Mouse (Mus musculus): ENCODE data around the gene Ephb2. TPM values are rescaled to one million over a fixed set of nuclear protein-coding genes. Genes with fewer than 3 reads are reported as not detected.

Gene Ephb2
- polyA plus RNA-seq, 1 experiment from 2014 or later = 5.8 TPM

DNA sequence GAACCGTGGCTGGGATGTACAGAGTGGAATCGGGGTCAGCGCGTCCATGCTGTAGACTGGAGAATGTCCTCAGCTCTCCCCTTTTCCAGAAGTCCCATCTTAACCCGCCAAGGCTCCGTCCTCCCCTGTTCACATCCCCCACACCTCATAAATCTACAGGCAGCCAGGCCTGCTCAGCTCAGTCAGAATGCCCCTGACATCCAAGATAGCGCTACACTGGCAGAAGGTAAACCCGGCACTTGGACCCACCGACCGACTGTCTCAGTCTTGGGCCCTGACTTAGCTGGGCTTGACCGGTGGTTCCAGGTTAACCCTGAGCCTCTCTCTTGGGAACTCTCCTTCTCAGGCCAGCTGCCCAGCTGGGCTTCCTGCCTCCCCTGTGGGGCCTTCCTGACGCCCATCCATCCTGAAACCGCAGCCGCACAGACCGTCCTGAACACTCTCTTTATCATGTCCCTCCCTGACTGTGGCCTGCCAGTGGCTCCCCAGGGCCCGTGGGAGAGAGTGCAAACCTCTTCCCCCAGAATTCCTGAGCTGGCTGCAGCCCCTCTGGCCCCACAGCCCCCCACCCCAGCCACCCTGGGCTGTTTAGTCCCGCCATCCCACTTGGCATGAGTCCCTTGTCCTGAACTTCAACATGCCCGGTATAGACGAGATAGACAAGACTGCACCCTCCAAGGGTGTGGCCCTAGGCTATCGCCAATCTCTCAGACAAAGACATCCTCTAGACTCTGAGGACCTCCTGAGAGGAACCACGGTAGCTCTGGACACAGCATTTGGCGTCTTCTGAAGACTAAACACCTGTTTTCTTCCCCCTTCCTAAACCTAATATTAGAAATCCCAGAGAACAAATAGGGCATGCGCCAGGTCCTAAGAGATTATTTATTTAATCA, 37.9 kb downstream of the Ephb2 start:
- no peak for ATAC-seq (ENCODE audit: borderline replicate concordance, extremely low read depth, low FRiP score, low TSS enrichment)
- Histone ChIP-seq H3K36me3 (no peaks in the 10 kb centered on the region), H3K27me3 (peaks cover 19% of the 10 kb centered on the region; the same call in 1 of the 2 replicates), H3K9ac (no peak overlapping the region), H3K27ac (no peak overlapping the region), H3K9me3 (no peaks in the 10 kb centered on the region), H3K4me2 (no peak overlapping the region), H3K4me3 (no peak overlapping the region), H3K4me1 (peaks cover 43% of the 10 kb centered on the region)
- 28% methylated on average over 23 of the region's 23 CpGs for WGBS

GRCm38 (mm10) chr4:136793320-136793719, 42.5 kb downstream of the Ephb2 start:
- 78% methylated on average over 11 of the region's 11 CpGs for WGBS
- H3K4me1 ChIP-seq = peaks cover 16% of the 10 kb centered on the region
- no peak overlapping the region for H3K4me3 ChIP-seq
- H3K4me2 ChIP-seq = no peak overlapping the region
- no peaks in the 10 kb centered on the region for H3K9me3 ChIP-seq
- H3K27ac ChIP-seq = no peak overlapping the region
- H3K9ac ChIP-seq = no peak overlapping the region
- 0 out of 2 replicates have a peak, but pooled peaks cover 6% of the 10 kb centered on the region for H3K27me3 ChIP-seq
- no peaks in the 10 kb centered on the region for H3K36me3 ChIP-seq
- ATAC-seq (ENCODE audit: borderline replicate concordance, extremely low read depth, low FRiP score, low TSS enrichment) = no peak

DNA sequence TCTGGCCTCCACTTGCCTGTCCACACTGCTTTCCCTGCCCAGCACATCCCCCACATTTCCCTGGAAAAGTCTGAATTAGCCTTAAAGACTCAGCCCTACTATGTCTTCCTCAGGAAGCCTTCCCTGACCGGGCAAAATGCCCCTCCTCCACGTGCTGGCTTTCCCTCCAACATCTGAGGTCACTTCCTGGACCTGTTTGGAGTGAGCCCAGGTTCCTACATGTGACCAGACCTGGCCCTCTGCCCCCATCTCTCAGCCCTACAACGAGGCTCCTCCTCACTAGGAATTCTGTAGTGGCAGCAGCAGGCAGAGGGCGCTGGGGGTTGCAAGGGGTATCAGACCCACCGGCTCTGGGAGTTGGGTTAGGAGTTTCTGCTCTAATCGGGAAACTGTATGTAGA, 46.0 kb downstream of the Ephb2 start:
- ATAC-seq (ENCODE audit: borderline replicate concordance, extremely low read depth, low FRiP score, low TSS enrichment) = 0 out of 2 replicates have a peak, but pooled peaks have one; percentile 30
- no peak overlapping the region for H3K9ac ChIP-seq
- no peak overlapping the region for H3K27ac ChIP-seq
- no peaks in the 10 kb centered on the region for H3K36me3 ChIP-seq
- no peaks in the 10 kb centered on the region for H3K9me3 ChIP-seq
- no peaks in the 10 kb centered on the region for H3K4me1 ChIP-seq
- 0 out of 2 replicates have a peak, but pooled peaks cover 2% of the 10 kb centered on the region for H3K27me3 ChIP-seq
- 41% methylated on average over 6 of the region's 6 CpGs for WGBS
- no peak overlapping the region for H3K4me2 ChIP-seq
- no peak overlapping the region for H3K4me3 ChIP-seq

DNA sequence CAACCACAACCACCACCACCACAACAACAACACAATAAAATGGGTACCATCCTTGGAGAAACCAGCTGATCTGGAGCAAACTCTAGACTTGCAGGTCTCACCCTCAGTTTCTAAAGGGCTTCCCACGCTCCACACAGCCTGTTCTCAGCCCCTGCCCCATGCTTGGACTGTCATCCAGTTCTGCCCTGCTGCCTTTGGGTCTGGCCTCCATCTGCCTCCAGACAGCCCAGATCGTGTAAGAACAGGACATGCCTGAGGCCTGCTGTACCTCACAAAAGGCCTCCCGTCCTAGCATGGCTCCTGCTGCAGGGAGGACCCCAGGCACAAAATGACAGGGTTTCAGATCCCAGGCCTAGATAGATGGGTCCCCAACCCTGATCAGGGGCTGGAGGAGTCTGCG, 48.4 kb downstream of the Ephb2 start:
- Histone ChIP-seq H3K9me3 (no peaks in the 10 kb centered on the region), H3K4me3 (no peak overlapping the region), H3K27me3 (0 out of 2 replicates have a peak, but pooled peaks cover 2% of the 10 kb centered on the region), H3K4me2 (no peak overlapping the region), H3K9ac (no peak overlapping the region), H3K36me3 (no peaks in the 10 kb centered on the region), H3K4me1 (peaks cover 16% of the 10 kb centered on the region), H3K27ac (no peak overlapping the region)
- 66% methylated on average over 4 of the region's 4 CpGs for WGBS
- no peak for ATAC-seq (ENCODE audit: borderline replicate concordance, extremely low read depth, low FRiP score, low TSS enrichment)

DNA sequence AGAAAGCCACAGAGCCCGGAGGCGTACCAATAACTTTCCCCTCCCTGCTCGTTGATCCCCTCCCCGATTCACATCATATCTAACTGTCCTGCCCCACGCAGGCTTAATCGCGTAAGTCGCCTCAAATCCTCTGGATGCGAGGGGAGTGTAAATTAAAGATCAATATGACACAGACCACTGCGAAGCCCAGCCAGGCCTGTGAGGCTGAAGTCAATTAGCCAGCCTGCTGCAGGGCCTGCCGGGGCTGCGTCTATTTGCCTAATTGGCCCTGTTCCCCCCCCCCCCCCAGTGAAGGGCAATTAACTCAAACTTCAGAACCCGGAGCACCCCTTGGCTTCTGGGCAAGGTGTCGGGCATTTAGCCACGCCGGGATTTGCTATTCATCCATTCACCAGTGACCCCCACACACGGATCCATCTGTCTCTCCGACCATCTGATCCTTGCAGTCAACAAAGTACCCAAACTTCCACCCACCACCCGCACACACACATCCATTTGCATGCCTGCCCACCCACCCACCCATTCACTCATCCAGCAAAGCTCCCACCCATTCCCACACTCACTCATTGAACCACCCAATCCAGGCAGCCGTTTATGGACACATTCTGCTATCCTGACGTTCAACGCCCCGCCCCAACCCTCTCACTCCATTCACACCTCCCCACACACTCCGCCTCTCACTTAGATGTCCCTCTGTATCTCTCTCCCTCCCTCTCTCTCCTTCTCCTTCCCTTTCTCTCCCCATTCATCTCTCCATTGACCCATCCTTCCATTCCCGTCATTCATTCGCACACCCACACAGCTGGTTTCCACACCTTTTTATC, 49.1 kb downstream of the Ephb2 start:
- peaks cover 23% of the 10 kb centered on the region for H3K4me1 ChIP-seq
- no peak for ATAC-seq (ENCODE audit: borderline replicate concordance, extremely low read depth, low FRiP score, low TSS enrichment)
- no peak overlapping the region for H3K9ac ChIP-seq
- 54% methylated on average over 26 of the region's 26 CpGs for WGBS
- H3K36me3 ChIP-seq = no peaks in the 10 kb centered on the region
- H3K4me2 ChIP-seq = no peak overlapping the region
- H3K9me3 ChIP-seq = no peaks in the 10 kb centered on the region
- H3K27ac ChIP-seq = no peak overlapping the region
- H3K4me3 ChIP-seq = no peak overlapping the region
- 0 out of 2 replicates have a peak, but pooled peaks cover 2% of the 10 kb centered on the region for H3K27me3 ChIP-seq

DNA sequence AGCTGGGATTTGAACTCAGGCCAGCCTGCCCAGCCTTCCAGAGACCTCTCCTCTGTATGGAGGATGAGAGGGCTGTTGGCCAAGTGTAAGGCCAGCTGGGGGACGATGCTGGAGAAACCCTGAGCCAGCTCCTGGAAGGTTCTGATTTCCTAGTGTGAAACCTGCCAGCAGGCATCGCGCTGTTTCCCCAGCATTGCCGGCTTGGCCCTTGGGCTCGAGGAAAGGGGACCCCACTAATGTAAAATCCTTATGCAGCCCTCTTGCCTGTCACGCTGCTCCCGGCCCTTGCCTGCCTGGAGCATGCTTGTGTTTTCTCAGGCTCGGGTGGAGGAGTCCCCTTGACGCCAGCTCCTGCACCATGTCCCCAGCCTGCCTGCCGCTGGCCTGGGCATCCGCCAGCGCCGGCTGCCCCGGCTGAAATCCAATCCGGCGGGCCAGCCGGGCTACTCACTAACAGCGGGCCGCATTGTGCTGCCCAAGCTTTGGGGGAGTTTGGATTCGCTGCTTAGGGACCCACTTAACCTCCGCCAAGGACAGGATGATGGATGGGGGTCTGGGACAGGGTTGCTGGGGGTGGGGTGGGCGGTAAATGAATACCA, 52.1 kb downstream of the Ephb2 start:
- ATAC-seq (ENCODE audit: borderline replicate concordance, extremely low read depth, low FRiP score, low TSS enrichment) = no peak
- H3K36me3 ChIP-seq = no peaks in the 10 kb centered on the region
- no peak overlapping the region for H3K27ac ChIP-seq
- no peaks in the 10 kb centered on the region for H3K9me3 ChIP-seq
- H3K4me2 ChIP-seq = no peak overlapping the region
- H3K4me3 ChIP-seq = no peak overlapping the region
- H3K27me3 ChIP-seq = 0 out of 2 replicates have a peak, but pooled peaks cover 2% of the 10 kb centered on the region
- peaks cover 38% of the 10 kb centered on the region for H3K4me1 ChIP-seq
- no peak overlapping the region for H3K9ac ChIP-seq
- 21% methylated on average over 22 of the region's 22 CpGs for WGBS

DNA sequence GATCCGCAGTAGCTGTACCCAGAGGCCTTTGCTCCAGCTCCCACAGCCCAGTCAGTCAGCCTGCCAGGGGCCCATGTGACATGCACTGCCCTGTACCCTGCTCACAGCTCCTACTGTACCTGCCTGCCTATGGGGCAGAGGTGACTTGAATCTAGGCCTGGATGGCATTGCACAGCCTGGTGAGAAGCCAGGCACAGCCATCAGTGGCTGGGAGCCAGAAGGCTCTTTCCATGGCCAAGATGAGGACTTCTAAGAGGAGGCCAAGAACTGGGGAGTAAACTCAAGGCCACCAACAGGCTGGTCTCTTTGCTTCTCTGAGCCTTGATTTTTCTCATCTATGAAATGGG, 53.2 kb downstream of the Ephb2 start:
- Histone ChIP-seq H3K27ac (0 out of 2 replicates have a peak overlapping the region, but pooled peaks have one; percentile 35), H3K27me3 (0 out of 2 replicates have a peak, but pooled peaks cover 2% of the 10 kb centered on the region), H3K4me3 (no peak overlapping the region), H3K9me3 (no peaks in the 10 kb centered on the region), H3K4me1 (peaks cover 38% of the 10 kb centered on the region), H3K4me2 (no peak overlapping the region), H3K9ac (no peak overlapping the region), H3K36me3 (no peaks in the 10 kb centered on the region)
- ATAC-seq (ENCODE audit: borderline replicate concordance, extremely low read depth, low FRiP score, low TSS enrichment) = no peak
- 93% methylated on average over 1 of the region's 1 CpGs for WGBS

GRCm38 (mm10) chr4:136781868-136782578, 53.8 kb downstream of the Ephb2 start:
- Histone ChIP-seq H3K4me2 (no peak overlapping the region), H3K4me3 (no peak overlapping the region), H3K4me1 (peaks cover 40% of the 10 kb centered on the region), H3K27me3 (0 out of 2 replicates have a peak, but pooled peaks cover 2% of the 10 kb centered on the region), H3K36me3 (no peaks in the 10 kb centered on the region), H3K27ac (peak overlapping the region; percentile 35), H3K9me3 (no peaks in the 10 kb centered on the region), H3K9ac (no peak overlapping the region)
- ATAC-seq (ENCODE audit: borderline replicate concordance, extremely low read depth, low FRiP score, low TSS enrichment) = peak; percentile 40; the same call in 1 of the 2 replicates
- 57% methylated on average over 13 of the region's 13 CpGs for WGBS

GRCm38 (mm10) chr4:136780201-136780895, 55.4 kb downstream of the Ephb2 start:
- Histone ChIP-seq H3K4me1 (peaks cover 51% of the 10 kb centered on the region), H3K9me3 (no peaks in the 10 kb centered on the region), H3K4me2 (no peak overlapping the region), H3K36me3 (no peaks in the 10 kb centered on the region), H3K4me3 (no peak overlapping the region), H3K27me3 (no peaks in the 10 kb centered on the region), H3K27ac (0 out of 2 replicates have a peak overlapping the region, but pooled peaks have one; percentile 3), H3K9ac (no peak overlapping the region)
- WGBS = 53% methylated on average over 20 of the region's 20 CpGs
- ATAC-seq (ENCODE audit: borderline replicate concordance, extremely low read depth, low FRiP score, low TSS enrichment) = no peak

- no peaks in the 10 kb centered on the region for H3K27me3 ChIP-seq
- H3K9ac ChIP-seq = no peak overlapping the region
- H3K4me3 ChIP-seq = no peak overlapping the region
- no peaks in the 10 kb centered on the region for H3K36me3 ChIP-seq
- H3K4me2 ChIP-seq = no peak overlapping the region
- WGBS = 78% methylated on average over 11 of the region's 11 CpGs
- ATAC-seq (ENCODE audit: borderline replicate concordance, extremely low read depth, low FRiP score, low TSS enrichment) = no peak
- H3K9me3 ChIP-seq = no peaks in the 10 kb centered on the region
- no peak overlapping the region for H3K27ac ChIP-seq
- H3K4me1 ChIP-seq = peaks cover 51% of the 10 kb centered on the region
These were observed 56.6 kb downstream of the Ephb2 start for GRCm38 (mm10) chr4:136779156-136779555.

Measured in lung, embryonic 15.5 days (tissue).